Mouse (Mus musculus) lung, postnatal 25 days (tissue): ENCODE measurements at regions not wholly inside any gene's neighbourhood (a gene's known extent, or its start where the extent isn't known, plus 50 kb on each side); places are given as distances from the start of the nearest gene placed in this dataset.

Experiments used
- DNase-seq: peaks from one replicate; pipeline ENCODE4 v3.0.0; 2022; ENCODE audit warnings: low spot score

DNA sequence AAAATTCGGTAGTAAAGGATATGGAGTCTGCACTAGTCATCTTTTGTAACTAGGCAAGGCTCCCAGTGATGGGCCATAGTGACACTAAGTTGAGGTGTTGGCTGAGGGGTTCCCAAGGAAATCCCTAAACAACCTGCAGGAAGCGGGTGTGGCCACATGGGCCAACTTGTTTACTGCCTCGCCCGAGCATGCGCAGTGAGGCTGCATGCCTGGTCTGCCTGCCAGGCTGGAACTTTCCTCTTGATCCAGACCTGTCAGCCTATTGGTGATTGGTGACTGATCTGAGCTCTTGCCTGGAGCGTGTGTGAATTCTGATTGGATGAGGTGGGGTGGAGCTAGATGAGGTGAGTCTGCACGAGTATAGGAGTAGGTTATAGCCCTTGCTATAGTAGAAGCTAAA is 103.1 kb upstream of the Zwint start:
- peak; percentile 14 for DNase-seq

DNA sequence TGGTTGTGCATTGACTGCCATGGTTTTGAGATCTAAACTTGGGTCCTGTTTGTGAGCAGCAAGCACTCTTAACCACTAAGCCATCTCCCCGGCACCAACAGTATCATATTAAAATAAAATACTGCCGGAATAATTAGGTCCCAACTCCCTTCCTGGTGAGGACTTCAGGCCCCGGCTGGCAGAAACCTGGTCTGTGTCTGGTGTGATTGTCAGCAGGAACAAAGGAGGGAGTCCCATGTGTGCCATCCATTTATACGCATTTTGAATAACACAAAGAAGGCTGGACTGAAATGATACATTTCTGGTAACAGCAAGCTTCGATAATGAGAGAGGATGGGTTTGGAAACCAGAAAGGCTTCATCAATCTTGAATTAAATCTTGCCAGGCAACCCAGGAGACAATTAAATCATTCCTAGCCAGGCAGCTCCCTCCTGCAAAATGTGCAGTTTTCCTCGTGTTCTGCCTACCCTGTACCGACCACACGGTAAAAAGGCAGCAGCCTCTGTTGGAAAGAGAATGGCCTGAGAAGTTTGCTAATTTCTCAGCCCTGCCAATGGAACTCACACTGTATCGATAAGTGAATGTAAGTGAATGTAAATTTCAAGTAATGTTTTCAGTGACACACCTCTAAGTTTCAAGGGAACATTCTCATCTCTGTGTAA is 80.5 kb upstream of the Zwint start:
- no peak for DNase-seq

DNA sequence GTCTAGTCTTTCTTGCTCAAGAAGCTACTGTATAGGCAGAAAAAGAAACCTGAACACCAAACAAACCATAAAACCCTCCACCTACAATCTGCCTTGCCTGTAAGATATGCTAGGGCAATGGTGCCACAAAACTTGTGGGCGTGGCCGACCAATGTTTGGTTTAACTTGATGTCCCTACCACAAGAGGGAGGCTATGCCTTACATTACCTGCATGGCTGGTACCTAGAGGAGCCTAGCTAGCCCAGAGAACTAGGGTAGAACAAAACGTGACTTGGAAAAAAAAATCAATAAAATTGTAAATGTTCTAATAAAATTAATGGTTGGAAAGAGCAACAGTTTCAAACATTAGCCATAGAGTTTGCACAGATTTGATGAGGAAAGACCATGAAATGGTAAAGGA is 76.9 kb upstream of the Zwint start:
- DNase-seq, result no peak

DNA sequence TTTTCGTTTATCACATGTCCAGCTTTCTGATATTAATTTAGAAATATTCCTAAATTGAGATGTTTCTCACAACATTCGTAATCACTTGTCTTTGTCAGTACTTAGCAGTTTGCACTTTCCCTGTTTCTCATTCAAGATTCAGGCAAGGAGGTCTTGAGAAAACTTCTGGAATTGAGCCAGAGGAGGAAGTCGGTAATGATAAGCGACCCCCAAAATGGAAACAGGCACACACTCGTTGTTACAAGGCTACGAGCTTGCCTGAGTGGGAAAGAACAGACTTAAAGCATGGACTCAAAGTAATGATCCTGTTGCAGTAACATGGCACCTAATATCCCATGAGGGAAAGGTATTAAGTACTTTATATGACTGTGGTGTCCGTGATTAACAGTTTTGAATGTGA is 76.1 kb upstream of the Zwint start:
- DNase-seq, result no peak

DNA sequence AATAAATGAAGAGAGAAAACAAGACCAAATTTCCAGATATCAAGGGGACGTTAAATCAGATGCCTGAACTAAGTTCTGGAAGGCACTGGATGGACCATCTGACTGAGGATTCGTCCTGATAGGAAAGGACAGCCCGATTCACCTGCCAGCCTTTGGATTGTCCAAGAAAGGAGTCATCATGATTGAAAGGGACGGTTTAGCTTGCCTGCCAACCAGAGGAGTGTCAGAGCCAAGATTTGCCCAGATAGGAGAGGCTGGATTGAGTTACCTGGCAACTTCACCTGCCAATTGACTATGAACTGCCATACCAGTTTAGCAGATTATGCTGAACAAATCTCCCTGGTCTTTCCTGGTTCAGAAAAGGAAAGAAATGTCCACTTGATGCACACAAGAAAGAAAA is 73.3 kb upstream of the Zwint start:
- no peak for DNase-seq

DNA sequence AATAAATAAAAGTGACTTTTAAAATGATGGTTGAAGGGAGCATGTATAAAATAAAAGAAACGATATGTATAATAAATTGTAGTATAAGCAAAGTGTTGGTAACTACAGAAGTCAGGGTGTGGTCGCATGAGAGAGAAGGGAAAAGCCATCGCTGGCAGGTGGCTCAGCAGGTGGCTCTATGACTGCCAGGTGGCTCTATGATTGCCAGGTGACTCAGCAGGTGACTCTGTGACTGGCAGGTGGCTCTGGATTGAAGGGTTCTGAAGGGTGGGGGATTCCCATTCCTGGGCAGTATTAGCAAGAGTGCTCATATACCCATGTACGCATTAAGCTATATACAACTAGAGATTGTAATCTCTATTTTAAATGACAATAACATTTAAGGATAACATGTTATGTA is 66.1 kb upstream of the Zwint start:
- DNase-seq, result no peak

DNA sequence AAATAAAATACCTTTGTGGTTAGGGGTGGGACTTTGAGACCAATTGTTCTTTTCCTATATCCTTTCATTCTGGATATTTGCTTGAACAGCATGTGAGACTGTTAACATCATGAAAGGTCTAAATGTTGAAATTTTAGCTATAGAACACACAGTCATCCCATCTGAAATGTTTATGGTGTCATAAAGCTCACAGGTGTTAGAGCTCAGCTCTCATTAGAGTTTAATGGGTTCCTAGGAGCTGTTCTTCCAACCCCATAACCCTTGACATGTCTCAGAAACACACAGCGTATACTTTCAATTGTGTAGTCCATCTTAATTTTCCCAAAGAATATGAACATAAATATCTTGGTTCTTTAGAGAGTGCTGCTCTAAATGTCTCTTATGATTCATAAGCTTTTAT is 61.6 kb upstream of the Zwint start:
- no peak for DNase-seq
